Mouse (Mus musculus) cerebellum, adult 2 months (tissue): ENCODE results near the gene Ankar. TPM values are rescaled to one million over a fixed set of nuclear protein-coding genes. Genes with fewer than 3 reads are reported as not detected.

Experiments
- DNase-seq, 2 experiments: peaks; one replicate each; pipeline ENCODE4 v3.0.0; 2021
- H3K27ac ChIP-seq: fragments of 200-500 bp; 2 replicates; pipeline ENCODE4 v1.5.1; 2012; ENCODE audit warnings: low read length, control low read depth, inconsistent platforms; ENCODE audit not compliant: insufficient read depth
- H3K27me3 ChIP-seq: fragments of 200-500 bp; 2 replicates; pipeline ENCODE4 v1.6.1; 2012; ENCODE audit warnings: inconsistent platforms, mild to moderate bottlenecking, low read length, moderate library complexity; ENCODE audit not compliant: control insufficient read depth, insufficient read depth
- H3K4me1 ChIP-seq: fragments of 200-500 bp; 2 replicates; pipeline ENCODE4 v1.6.1; 2011; ENCODE audit warnings: low read length; ENCODE audit not compliant: control insufficient read depth, insufficient read depth
- H3K4me3 ChIP-seq: fragments of 200-500 bp; replicated peaks from 2 replicates; pipeline ENCODE3; 2011; ENCODE audit warnings: mild to moderate bottlenecking, low read depth, low read length, control low read depth; ENCODE audit not compliant: insufficient read depth
- CTCF ChIP-seq: fragments of 200-500 bp; IDR thresholded peaks from 2 replicates; pipeline ENCODE4 v1.5.1; 2011; ENCODE audit warnings: low read depth, mild to moderate bottlenecking, control low read depth, low read length, moderate library complexity, borderline replicate concordance; ENCODE audit not compliant: insufficient read depth
- POLR2A ChIP-seq: fragments of 200-500 bp; IDR thresholded peaks from 2 replicates; pipeline ENCODE4 v1.6.1; 2011; ENCODE audit warnings: low read length, control low read depth, borderline replicate concordance; ENCODE audit not compliant: insufficient read depth
- WGBS: fragments of 180-500 bp; shearing (Covaris S2); methylation state at CpG from one replicate; pipeline ENCODE4 v1.1.7; 2018; 5-methylcytosine and 5-hydroxymethylcytosine counted together
- polyA plus RNA-seq: library from polyadenylated mRNA; depleted of rRNA; stranded (reverse); fragments of >200 nt; gene quantifications from 2 replicates; pipeline ENCODE4 v1.2.3, GENCODE M21; 2012; rRNA removed

Gene Ankar
- polyA plus RNA-seq, 1 experiment = not detected

DNA sequence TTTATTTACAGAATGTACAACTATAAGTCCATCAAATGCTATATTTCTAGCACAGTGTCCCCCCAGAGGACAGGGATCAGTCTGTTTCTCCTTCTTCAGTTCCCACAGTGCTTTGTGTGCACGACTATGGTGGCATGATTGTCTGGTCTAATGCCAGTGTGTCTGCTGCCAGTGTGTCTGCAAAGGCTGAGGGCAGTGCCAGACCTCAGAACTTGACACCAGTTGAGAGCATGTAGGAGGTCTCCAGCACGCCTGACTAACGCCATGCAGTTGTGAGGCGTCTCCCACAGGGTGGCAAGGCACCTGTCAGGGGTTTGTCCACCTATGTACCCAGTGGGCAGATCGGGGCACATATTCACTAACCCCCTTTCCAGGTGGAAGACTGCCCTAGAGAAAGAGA lies 99.6 kb downstream of the Ankar start:
- no peak for TF ChIP-seq CTCF
- TF ChIP-seq POLR2A = no peak
- DNase-seq = no peak
- Histone ChIP-seq H3K4me3 (no peak overlapping the region), H3K27me3 (no peaks in the 10 kb centered on the region), H3K4me1 (peaks cover 8% of the 10 kb centered on the region; the same call in 1 of the 2 replicates), H3K27ac (no peak overlapping the region)
- 40% methylated on average over 5 of the region's 5 CpGs for WGBS

DNA sequence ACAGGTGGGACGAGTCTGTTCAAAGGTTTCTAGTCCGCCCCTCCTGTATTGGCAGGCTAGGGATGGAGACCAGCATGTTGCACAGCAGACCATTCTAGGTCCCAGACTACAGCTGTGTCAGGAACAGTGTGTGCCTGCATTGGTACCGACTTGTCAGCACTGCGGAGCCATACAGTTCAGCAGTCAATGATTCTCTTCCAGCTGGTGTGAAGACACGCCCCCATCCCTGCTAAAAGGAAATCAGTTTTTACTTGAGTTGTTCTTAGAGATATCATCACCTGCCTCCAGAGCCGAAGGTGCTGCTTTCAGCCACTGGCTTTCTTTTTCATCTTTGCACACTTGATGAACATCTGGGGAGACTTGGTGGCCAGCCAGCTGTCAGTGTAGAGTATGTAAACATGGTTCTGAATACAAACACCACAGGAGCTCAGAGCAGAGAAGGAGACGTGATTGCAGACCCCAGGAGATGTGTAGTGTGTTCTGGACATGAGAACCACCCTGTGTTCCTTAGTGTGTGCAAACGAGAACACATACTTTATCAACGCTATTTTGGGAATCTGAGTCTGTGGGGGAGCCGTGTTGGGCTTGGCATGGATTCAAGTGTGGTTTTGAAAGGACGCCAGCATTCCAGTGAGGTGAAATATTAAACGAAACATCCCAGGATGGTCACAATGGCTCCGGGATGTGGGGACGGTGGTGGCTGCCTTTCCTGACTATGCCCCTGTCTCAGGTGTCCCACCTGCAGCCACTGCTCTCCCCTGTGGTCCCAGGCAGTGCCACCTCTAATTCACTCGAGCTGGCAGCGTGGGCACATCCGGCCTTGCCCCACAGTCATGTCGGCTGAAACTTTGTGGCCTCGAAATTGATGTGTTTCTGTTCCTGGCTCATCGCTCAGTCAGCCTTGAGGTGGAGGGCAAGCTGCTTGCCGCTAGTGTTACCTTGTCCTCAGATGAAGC lies 101.0 kb downstream of the Ankar start:
- no peak overlapping the region for H3K4me3 ChIP-seq
- H3K27me3 ChIP-seq = no peaks in the 10 kb centered on the region
- TF ChIP-seq CTCF = no peak
- TF ChIP-seq POLR2A = no peak
- H3K27ac ChIP-seq = no peak overlapping the region
- 48% methylated on average over 21 of the region's 21 CpGs for WGBS
- DNase-seq = no peak
- peaks cover 8% of the 10 kb centered on the region; the same call in 1 of the 2 replicates for H3K4me1 ChIP-seq

DNA sequence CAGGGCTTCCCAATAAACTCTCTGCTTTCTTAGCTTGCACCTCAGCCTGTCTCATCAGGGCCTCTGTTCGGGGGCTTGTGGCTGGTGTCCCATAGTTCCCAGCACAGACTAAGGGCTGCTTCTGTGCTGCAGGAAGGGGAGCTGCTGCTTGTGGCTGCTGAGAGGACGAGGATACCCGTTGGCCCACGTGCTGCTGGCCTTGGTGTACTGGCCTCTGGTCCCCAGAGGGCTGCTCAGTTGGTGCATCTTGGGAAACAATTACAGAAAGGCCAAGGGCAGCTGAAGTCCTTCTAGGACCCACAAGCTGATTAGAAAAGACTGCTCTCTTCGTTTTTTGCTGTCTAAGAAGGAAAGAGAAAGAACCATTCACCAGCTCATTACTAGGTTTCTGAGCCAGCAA lies 104.1 kb downstream of the Ankar start:
- WGBS = 68% methylated on average over 5 of the region's 5 CpGs
- H3K4me3 ChIP-seq = no peak overlapping the region
- no peak overlapping the region for H3K27ac ChIP-seq
- no peaks in the 10 kb centered on the region for H3K27me3 ChIP-seq
- TF ChIP-seq CTCF = no peak
- no peak for TF ChIP-seq POLR2A
- peaks cover 15% of the 10 kb centered on the region for H3K4me1 ChIP-seq
- no peak for DNase-seq

DNA sequence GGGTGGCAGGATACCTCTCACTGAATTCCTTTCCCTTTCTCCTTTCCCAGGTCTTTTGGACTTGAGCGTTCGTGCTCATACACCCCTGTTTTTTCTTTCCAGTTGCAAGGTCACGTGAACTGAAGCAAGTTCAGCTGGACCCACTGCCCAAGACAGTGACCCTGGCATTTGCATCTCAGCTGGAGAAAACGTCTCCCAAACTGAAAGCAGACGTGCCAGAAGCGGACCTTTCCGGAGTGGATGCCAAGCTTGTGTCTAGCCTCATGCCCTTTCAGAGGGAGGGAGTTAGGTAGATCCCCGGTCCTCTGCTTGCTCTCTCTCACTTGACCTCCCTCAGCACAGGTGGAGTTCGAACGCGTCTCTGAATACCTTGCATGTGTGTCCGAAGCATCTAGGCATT lies 104.7 kb downstream of the Ankar start:
- TF ChIP-seq POLR2A (no peak), CTCF (no peak)
- no peaks in the 10 kb centered on the region for H3K27me3 ChIP-seq
- no peak overlapping the region for H3K4me3 ChIP-seq
- 89% methylated on average over 12 of the region's 12 CpGs for WGBS
- peaks cover 15% of the 10 kb centered on the region for H3K4me1 ChIP-seq
- DNase-seq = no peak
- no peak overlapping the region for H3K27ac ChIP-seq

GRCm38 (mm10) chr1:72593340-72593951 lies 106.9 kb downstream of the Ankar start:
- WGBS = 14% methylated on average over 20 of the region's 20 CpGs
- H3K4me3 ChIP-seq = no peak overlapping the region
- no peak for TF ChIP-seq CTCF
- no peak for TF ChIP-seq POLR2A

More at GRCm38 (mm10) chr1:72593340-72593951, 106.9 kb downstream of the Ankar start:
- Histone ChIP-seq H3K4me1 (peaks cover 7% of the 10 kb centered on the region), H3K27me3 (no peaks in the 10 kb centered on the region), H3K27ac (peak overlapping the region; percentile 60)
- peak; percentile 64 to 78 for DNase-seq

Other genes with a start within 250 kb of the Ankar start
- gene March4, start 163.6 kb downstream of the Ankar start, polyA plus RNA-seq = 6.5 and 7.5 TPM in 2 replicates
- gene Smarcal1, start 117.3 kb downstream of the Ankar start, polyA plus RNA-seq = 46.9 and 47.7 TPM in 2 replicates
- 575 and 649 TPM in 2 replicates for gene Rpl37a, start 10.7 kb upstream of the Ankar start, polyA plus RNA-seq
- 63.0 and 78.5 TPM in 2 replicates for gene Igfbp2, start 123.9 kb upstream of the Ankar start, polyA plus RNA-seq
- gene Igfbp5, start 174.3 kb upstream of the Ankar start, polyA plus RNA-seq = 63.0 and 81.6 TPM in 2 replicates